20 mouse cellular contexts compared by ENCODE assay signal in the genomic region with DNA sequence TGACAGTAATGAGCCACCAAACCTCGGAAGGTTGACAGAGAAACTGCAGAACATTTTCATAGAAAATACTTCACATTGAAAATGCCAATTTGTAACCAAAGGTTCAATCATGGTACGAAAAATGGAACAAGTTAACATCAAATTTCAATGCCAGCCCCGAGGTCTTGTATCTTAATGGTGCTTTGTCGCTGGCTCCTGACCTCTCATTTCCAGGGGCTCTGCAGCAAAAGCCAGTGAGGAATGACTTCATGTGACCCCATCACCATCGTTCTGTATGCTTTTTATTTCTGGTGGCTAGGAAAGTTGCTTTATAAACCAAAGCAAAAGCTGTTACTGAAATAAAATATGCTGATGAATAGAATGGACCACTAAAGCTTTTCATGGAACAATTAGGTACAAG.
A peak's percentile ranks its signal among the peaks of the same experiment; 100 is the strongest.
DNase-seq lines count a peak whose midpoint lies in the region; ATAC-seq and TF ChIP-seq lines count a peak whose summit lies in the region.
"Had no signal": no experiment of that assay in that cellular context is flagged by ENCODE, and none has a peak within 500 bp of the region (broad histone marks: within the 10 kb centered on the region; RNA-seq: fewer than 3 reads in every experiment).

No protein-coding gene starts in this region.

- H3K27me3 ChIP-seq in midbrain, embryonic 11.5 days (ENCODE audit: control insufficient read depth, insufficient read depth, low read length) = no peaks in the 10 kb centered on the region
- no peaks in the 10 kb centered on the region for H3K27me3 ChIP-seq in midbrain, embryonic 10.5 days (ENCODE audit: low read depth, poor library complexity, severe bottlenecking)
- H3K27me3 ChIP-seq: CH12.LX had no signal

- H3K27ac ChIP-seq in layer of hippocampus, adult 2 months = peak overlapping the region; percentile 33
- H3K27ac ChIP-seq in midbrain, embryonic 11.5 days (ENCODE audit: low read depth, low read length) = no peak overlapping the region
- no peak overlapping the region for H3K27ac ChIP-seq in midbrain, embryonic 10.5 days (replicated peaks)

- no peaks in the 10 kb centered on the region for H3K9me3 ChIP-seq in midbrain, embryonic 11.5 days (ENCODE audit: control insufficient read depth, low read length)
- H3K9me3 ChIP-seq in midbrain, embryonic 10.5 days (replicated peaks) = no peaks in the 10 kb centered on the region
- H3K9me3 ChIP-seq: G1E had no signal

- no peak for ATAC-seq in midbrain, embryonic 11.5 days (ENCODE audit: low FRiP score)
- ATAC-seq: activated CD4-positive, CD25-positive, alpha-beta regulatory T cell, adult 4 months; CD4-positive, CD25-positive, alpha-beta regulatory T cell, adult 4 months; Patski had no signal

- peaks cover 3% of the 10 kb centered on the region; the same call in 1 of the 2 replicates for H3K4me1 ChIP-seq in midbrain, embryonic 11.5 days (ENCODE audit: control insufficient read depth, insufficient read depth, low read length)
- H3K4me1 ChIP-seq in midbrain, embryonic 10.5 days = peaks cover 14% of the 10 kb centered on the region

- H3K4me3 ChIP-seq in layer of hippocampus, adult 2 months = no peak overlapping the region
- no peak overlapping the region for H3K4me3 ChIP-seq in midbrain, embryonic 11.5 days (ENCODE audit: low read depth, low read length)
- H3K4me3 ChIP-seq in midbrain, embryonic 10.5 days = no peak overlapping the region

- H3K36me3 ChIP-seq in midbrain, embryonic 11.5 days (ENCODE audit: control insufficient read depth, insufficient read depth, low read length) = no peaks in the 10 kb centered on the region
- no peaks in the 10 kb centered on the region for H3K36me3 ChIP-seq in midbrain, embryonic 10.5 days
- H3K36me3 ChIP-seq: G1E had no signal

- peak; percentile 68 for DNase-seq in heart, adult 11 months
- no peak for DNase-seq in heart, adult 8-10 months (ENCODE audit: low spot score)
- no peak for DNase-seq in layer of hippocampus, adult 2 months (ENCODE audit: low spot score in 2 of 2)
- DNase-seq in layer of hippocampus, postnatal 25 days (ENCODE audit: extremely low spot score in 1 of 2, low spot score in 1 of 2) = no peak
- peak; percentile 72 for DNase-seq in midbrain, embryonic 11.5 days (ENCODE audit: low spot score, missing footprints)
- no peak for DNase-seq in midbrain, embryonic 10.5 days (ENCODE audit: low spot score)
- DNase-seq: adrenal gland, adult 2 months; adrenal gland, adult 8-10 months; adrenal gland, postnatal 10 days; adrenal gland, postnatal 14 days; adrenal gland, postnatal 25 days; B cell, adult 2 months; cerebellum, adult 11 months; cerebellum, adult 11-12 months; cerebellum, adult 18-20 months had no signal

- WGBS in midbrain, embryonic 11.5 days = 91% methylated on average over 5 of the region's 5 CpGs
- WGBS in midbrain, embryonic 10.5 days = 90% methylated on average over 5 of the region's 5 CpGs

- no peak overlapping the region for H3K9ac ChIP-seq in midbrain, embryonic 11.5 days (ENCODE audit: low read length)

- no peak for TF ChIP-seq CTCF in layer of hippocampus, adult 2 months (conservative IDR thresholded peaks at IDR 0.05)

- no peak overlapping the region for H3K4me2 ChIP-seq in midbrain, embryonic 11.5 days

Comparison
In these comparisons a context has a peak if more than half of its experiments do, and no peak if none do; other contexts are left out.
1. DNase-seq: peak in heart, adult 11 months (single experiment) and midbrain, embryonic 11.5 days (single experiment); none in heart, adult 8-10 months (single experiment), layer of hippocampus, adult 2 months (0 of 2), layer of hippocampus, postnatal 25 days (0 of 2) and midbrain, embryonic 10.5 days (single experiment).